Mouse (Mus musculus) megakaryocyte-erythroid progenitor cell, adult 5-6 weeks (primary cell): Measurements from ENCODE around the gene Siglecg. TPM values are rescaled to one million over a fixed set of nuclear protein-coding genes. Genes with fewer than 3 reads are reported as not detected.
"Not testable (repeated sequence)": the region's sequence is repeated elsewhere in the genome, so short reads cannot be mapped to it uniquely, and the experiment has no call there.

ENCODE experiments used
- ATAC-seq: replicated peaks from 2 replicates; pipeline ENCODE4 v1.8.0; 2016; ENCODE audit warnings: mild to moderate bottlenecking, inconsistent platforms; ENCODE audit not compliant: severe bottlenecking, poor library complexity, low FRiP score, low TSS enrichment
- total RNA-seq, 2 experiments: library from RNA; stranded (forward) in 1 of 2; stranded (reverse) in 1 of 2; fragments of 200-1000, 215-1000 nt in 1 of 2; fragments of >200 nt in 1 of 2; fragmentation: Nextera tagmentation in 1 of 2; gene quantifications; 2 replicates each; pipeline ENCODE4 v1.2.3; 2014 to 2017

Siglecg gene
- total RNA-seq (2014; fragmentation: Nextera tagmentation) (3.1 and 4.4 TPM in 2 replicates), total RNA-seq (2017) (1.3 TPM in 1 of 2 replicates, not detected in the other)

DNA sequence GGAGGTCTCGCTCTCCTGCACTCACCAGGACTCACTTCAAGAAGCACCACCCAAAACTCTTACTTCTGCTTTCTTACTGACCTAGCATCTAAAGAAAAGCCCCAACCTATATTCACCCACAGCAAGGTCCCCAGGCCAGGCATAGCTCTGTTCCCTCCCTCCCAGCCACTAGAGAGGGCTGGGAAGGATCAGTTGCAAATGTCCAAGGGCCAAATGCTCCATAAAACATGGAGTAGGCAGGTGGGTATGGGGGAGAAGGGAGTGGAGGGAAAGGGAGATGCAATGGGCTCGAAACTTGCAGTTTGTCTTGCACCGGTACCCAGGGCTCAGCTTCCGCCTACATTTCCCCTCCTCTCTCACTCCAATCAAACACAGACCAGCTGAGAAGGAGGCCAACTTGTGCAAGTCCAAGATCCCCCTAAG is at the start of gene Siglecg:
Siglecg (plus strand) TSS at position 74 of the 423 bp plus-strand sequence.
- no peak for ATAC-seq

- no peak for ATAC-seq
These were observed 49.4 kb upstream of the Siglecg start for GRCm38 (mm10) chr7:43358556-43358955.

GRCm38 (mm10) chr7:43361442-43361841 is 46.6 kb upstream of the Siglecg start:
- no peak for ATAC-seq

DNA sequence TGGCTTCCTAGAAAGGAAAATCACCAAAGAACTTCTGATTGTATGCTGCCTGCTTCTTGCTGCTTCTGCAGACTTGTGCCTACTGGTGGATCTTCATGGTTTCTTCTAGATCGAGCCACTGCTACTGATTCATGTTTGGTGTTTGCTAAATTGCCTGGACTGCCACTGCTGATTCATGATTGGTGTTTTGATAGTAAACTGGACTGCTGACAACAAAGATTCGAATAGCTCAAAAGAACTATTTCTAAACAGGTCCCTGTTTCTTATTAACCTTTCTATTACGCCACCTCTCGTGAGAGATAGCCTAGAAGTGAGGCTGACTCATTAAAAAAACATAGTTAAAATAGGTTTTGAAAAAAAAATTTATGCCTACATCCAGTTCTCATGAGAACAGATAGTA is 46.0 kb upstream of the Siglecg start:
- no peak for ATAC-seq

DNA sequence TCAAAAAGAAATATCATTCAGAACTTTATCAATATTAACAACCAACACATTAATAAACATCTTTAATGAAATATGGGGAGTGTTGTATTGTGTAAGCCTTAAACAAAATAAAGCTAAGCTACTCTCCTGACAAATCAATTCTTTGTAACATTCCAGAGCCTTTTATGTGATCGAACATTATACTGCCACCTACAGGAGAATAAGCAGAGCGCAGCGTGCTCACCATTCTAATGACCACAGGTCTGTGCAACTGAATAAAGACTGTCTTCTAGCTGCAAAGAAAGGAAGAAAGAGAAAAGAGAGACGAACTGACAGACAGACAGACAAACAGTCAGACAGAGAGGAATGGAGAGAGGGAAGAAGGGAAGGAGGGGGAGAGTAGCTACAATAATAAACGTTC is 29.8 kb upstream of the Siglecg start:
- ATAC-seq = peak; percentile 91

GRCm38 (mm10) chr7:43392349-43393121 is 15.5 kb upstream of the Siglecg start:
- ATAC-seq = no peak

- ATAC-seq = no peak
These were observed 8.5 kb upstream of the Siglecg start for GRCm38 (mm10) chr7:43399501-43399900.

GRCm38 (mm10) chr7:43402718-43403117 is 5.3 kb upstream of the Siglecg start:
- ATAC-seq = peak; percentile 79

GRCm38 (mm10) chr7:43407573-43407972 is 431 bp upstream of the Siglecg start:
- ATAC-seq = no peak

DNA sequence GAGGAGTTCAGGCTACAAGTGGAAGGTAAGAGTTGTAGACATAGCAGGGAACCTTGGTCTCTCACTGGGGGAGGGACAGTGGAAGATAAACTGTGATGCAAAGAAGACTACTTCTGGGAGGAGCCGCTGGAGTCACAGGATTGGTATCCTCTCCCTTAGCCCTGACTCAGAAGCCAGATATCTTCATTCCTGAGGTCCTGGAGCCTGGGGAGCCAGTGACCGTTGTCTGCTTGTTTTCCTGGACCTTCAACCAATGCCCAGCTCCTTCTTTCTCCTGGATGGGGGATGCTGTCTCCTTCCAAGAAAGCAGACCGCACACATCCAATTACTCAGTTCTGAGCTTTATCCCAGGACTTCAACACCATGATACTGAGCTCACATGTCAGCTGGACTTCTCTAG is 1.1 kb downstream of the Siglecg start:
- no peak for ATAC-seq

- ATAC-seq = not testable (repeated sequence)
These were observed 3.7 kb downstream of the Siglecg start for GRCm38 (mm10) chr7:43411724-43412123.

DNA sequence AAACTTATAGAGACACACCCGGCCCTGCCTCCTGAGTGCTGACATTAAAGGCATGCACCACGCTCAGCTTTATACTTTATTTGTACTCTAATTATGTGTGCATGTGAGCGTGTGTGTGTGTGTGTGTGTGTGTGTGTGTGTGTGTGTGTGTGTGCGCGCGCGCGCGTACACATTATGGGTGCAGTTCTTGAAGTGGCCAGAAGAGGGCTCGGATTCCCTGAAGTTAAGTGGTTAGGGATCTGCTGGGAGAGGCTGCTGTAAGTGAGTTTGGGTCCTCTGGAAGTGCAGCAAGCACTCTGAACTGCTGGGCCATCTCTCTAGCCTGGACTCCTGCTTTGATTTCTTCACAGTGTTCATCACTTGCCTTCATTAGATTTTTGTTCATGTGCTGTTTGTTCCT is 9.3 kb downstream of the Siglecg start:
- ATAC-seq = no peak

DNA sequence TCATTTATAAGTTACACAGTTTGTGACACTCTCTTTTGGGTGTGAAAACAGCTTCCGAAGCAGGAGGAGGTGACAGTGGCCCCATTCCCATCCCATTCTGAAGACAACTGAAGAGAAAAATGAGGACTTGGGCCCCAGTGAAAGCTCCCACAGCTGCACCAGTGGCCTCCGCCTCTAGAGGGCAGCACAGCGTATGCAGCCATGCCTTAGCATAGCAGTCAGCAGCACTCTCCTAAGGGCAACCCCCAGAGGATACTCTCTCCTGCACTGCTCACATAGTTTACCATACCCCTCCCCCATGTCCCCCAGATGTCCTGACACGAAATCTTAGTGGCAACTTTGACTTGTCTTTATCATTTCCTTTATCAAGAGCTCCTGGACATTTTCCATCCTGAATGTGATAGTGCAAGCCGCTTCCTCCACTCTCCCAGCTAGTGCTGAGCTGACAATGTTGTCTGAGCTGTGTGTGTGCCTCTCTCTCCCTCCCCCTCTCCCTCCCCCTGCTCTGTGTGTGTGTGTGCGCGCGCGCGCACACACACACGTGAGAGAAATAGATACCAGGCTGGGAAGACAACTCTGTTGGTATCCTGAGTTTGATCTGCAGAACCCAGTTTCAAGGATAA is 15.1 kb downstream of the Siglecg start:
- ATAC-seq = peak; percentile 100

DNA sequence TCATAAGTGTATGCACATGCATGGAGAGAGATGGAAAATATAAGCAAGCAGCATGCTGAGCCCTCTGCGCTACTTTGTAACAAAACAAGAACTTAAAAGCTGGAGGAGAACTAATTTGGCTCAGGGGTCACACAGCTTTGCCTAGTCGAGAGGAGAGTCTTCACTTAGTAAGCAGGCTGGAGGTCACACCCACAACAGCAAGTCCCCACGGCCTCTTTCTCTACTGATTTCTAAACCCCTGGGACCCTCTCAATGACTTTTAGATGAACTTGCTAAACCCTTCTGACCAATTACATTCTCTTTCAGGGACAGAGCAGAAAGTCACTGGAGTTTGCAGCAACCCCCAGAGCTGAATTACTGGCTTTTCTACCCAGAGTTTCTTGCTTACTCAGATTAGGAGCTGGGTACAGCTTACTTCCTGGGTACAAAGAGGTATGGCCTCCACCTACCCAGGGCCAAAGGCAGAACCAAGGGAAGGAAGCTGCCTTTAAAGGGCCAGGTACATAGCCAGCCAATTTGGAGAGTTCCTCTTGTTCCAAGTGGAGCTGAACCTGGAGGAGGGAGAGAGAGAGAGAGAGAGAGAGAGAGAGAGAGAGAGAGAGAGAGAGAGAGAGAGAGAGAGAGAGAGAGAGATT is 16.1 kb downstream of the Siglecg start:
- no peak for ATAC-seq

- no peak for ATAC-seq
These were observed 19.4 kb downstream of the Siglecg start, which contains the start of gene Lim2 for GRCm38 (mm10) chr7:43427406-43427805. TSS of gene Lim2 (plus strand) at chr7:43427670.

DNA sequence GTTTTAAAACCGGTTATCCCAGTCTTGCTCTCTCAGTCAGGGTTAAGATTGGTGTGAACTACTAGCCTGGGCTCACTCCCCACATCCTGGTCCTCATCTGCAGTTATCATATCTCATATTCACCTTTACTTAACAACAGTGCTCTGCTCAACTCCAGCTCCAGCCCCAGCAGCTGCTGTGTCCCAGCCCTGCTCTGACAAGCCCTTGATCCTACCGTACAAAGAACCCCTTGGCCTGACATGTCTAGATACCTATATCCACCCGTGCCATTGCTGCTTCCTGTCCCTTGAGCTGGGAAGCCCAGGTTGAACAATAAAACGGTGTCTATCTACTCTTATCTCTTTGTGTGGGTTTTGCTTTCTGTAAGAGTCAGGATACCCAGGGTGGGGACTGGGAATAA is 21.5 kb downstream of the Siglecg start:
- 0 out of 2 replicates have a peak, but pooled peaks have one; percentile 41 for ATAC-seq

DNA sequence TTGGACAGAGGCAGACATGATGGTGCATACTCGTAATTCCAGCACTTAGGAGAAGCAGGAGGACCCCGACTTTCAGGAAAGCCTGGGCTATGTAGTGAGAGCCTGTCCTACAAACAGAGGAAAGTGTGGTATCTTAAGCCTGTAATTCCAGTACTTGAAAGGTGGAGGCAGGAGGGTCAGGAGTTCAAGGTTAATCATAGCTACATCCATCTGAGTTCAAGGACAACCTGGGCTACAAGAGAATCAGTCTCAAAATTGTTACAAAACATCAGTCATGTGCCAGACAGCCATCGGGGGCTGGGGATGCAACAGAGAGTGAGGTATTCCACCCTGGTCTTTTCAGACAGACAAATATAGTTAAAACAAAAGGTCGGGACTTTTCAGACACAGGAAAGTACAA is 24.9 kb downstream of the Siglecg start:
- no peak for ATAC-seq

- ATAC-seq = no peak
These were observed 26.7 kb downstream of the Siglecg start for GRCm38 (mm10) chr7:43434676-43435075.

GRCm38 (mm10) chr7:43436341-43437255 is 28.6 kb downstream of the Siglecg start, which contains the start of gene Nkg7:
TSS of gene Nkg7 (plus strand) at chr7:43437073.
- ATAC-seq = no peak
